Mouse (Mus musculus) G1E (cell line): ENCODE measurements around the gene Arfgap3. TPM values are rescaled to one million over a fixed set of nuclear protein-coding genes. Genes with fewer than 3 reads are reported as not detected.

ENCODE experiments used
- ATAC-seq: 2 replicates; pipeline ENCODE4 v1.8.0; 2016; ENCODE audit warnings: mild to moderate bottlenecking; ENCODE audit not compliant: insufficient number of reproducible peaks, poor library complexity, low FRiP score, severe bottlenecking; ENCODE audit errors: extremely low read depth
- DNase-seq: peaks from one replicate; pipeline ENCODE4 v3.0.0; 2012; ENCODE audit warnings: low spot score
- H3K27me3 ChIP-seq: 2 replicates; pipeline ENCODE4 v1.6.1; 2012; ENCODE audit warnings: mild to moderate bottlenecking, low read length, inconsistent platforms; ENCODE audit not compliant: insufficient read depth
- H3K36me3 ChIP-seq: replicated peaks from 2 replicates; pipeline ENCODE3; 2012; ENCODE audit warnings: mild to moderate bottlenecking, inconsistent platforms
- H3K4me1 ChIP-seq: 2 replicates; pipeline ENCODE4 v1.6.1; 2012; ENCODE audit warnings: low read depth, low read length, inconsistent platforms, mixed read lengths; ENCODE audit not compliant: insufficient read depth
- H3K4me3 ChIP-seq: 2 replicates; pipeline ENCODE4 v1.5.1; 2012; ENCODE audit warnings: low read depth, mild to moderate bottlenecking, inconsistent platforms, low read length, moderate library complexity, mixed read lengths
- H3K9me3 ChIP-seq: replicated peaks from 2 replicates; pipeline ENCODE4 v1.6.1; 2012; ENCODE audit warnings: inconsistent platforms
- CTCF ChIP-seq: IDR thresholded peaks from 2 replicates; pipeline ENCODE4 v1.5.1; 2012; ENCODE audit warnings: low read depth, low read length, inconsistent platforms, mixed read lengths
- GATA1 ChIP-seq: IDR thresholded peaks from 2 replicates; pipeline ENCODE4 v1.6.1; 2012; ENCODE audit warnings: borderline replicate concordance, low read length, inconsistent platforms, mixed read lengths
- GATA2 ChIP-seq: IDR thresholded peaks from 2 replicates; pipeline ENCODE4 v1.6.1; 2012; ENCODE audit warnings: low read depth, low read length, inconsistent platforms, borderline replicate concordance
- POLR2AphosphoS5 ChIP-seq: IDR thresholded peaks from 2 replicates; pipeline ENCODE4 v1.6.1; 2012; ENCODE audit warnings: low read depth, low read length, inconsistent platforms; ENCODE audit not compliant: insufficient replicate concordance
- TAL1 ChIP-seq: conservative IDR thresholded peaks from 2 replicates; pipeline ENCODE4 v1.6.1; 2012; ENCODE audit warnings: low read depth, low read length, inconsistent platforms, mixed read lengths
- polyA plus RNA-seq: library from polyadenylated mRNA; stranded (reverse); fragments of >175 nt; gene quantifications from 2 replicates; pipeline ENCODE4 v1.2.3, GENCODE M21; 2012
- total RNA-seq, 2 experiments: library from RNA; stranded (forward) in 1 of 2; stranded (reverse) in 1 of 2; fragments of 200-1000 nt in 1 of 2; fragments of >200 nt in 1 of 2; fragmentation: Nextera tagmentation in 1 of 2; gene quantifications; 2 replicates each; pipeline ENCODE4 v1.2.3; 2014 to 2017

The Arfgap3 gene
- total and polyA plus RNA-seq, 3 experiments: 8.4 to 47.0 (median 39.7) TPM

DNA sequence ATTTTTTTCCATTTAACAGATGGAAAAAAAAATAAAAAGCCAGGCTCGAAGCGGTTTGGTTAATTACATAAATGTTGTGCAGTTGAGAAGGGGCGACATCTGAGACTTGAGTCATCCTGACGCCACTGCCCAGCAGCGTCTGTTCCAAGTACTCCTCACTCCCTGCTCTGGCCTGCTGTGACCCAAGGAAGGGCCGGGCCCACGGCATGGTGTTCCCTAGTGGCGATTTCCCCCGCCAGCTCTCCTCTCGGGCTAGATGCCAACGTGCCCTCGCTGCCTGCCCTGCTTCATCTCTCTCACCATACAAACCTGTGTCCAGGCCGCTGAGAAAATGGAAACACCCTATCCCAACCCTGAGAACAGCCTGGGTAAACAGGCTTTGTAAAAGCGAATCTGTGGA is 98.0 kb downstream of the Arfgap3 start:
- peaks cover 12% of the 10 kb centered on the region for H3K4me1 ChIP-seq
- no peak for DNase-seq
- H3K4me3 ChIP-seq: no peak overlapping the region
- ATAC-seq: no peak
- TF ChIP-seq CTCF: no peak
- no peak for TF ChIP-seq GATA1
- TF ChIP-seq POLR2AphosphoS5: no peak
- no peak for TF ChIP-seq TAL1
- no peak for TF ChIP-seq GATA2
- no peaks in the 10 kb centered on the region for H3K36me3 ChIP-seq
- H3K9me3 ChIP-seq: peaks cover 5% of the 10 kb centered on the region
- peaks cover 10% of the 10 kb centered on the region for H3K27me3 ChIP-seq

DNA sequence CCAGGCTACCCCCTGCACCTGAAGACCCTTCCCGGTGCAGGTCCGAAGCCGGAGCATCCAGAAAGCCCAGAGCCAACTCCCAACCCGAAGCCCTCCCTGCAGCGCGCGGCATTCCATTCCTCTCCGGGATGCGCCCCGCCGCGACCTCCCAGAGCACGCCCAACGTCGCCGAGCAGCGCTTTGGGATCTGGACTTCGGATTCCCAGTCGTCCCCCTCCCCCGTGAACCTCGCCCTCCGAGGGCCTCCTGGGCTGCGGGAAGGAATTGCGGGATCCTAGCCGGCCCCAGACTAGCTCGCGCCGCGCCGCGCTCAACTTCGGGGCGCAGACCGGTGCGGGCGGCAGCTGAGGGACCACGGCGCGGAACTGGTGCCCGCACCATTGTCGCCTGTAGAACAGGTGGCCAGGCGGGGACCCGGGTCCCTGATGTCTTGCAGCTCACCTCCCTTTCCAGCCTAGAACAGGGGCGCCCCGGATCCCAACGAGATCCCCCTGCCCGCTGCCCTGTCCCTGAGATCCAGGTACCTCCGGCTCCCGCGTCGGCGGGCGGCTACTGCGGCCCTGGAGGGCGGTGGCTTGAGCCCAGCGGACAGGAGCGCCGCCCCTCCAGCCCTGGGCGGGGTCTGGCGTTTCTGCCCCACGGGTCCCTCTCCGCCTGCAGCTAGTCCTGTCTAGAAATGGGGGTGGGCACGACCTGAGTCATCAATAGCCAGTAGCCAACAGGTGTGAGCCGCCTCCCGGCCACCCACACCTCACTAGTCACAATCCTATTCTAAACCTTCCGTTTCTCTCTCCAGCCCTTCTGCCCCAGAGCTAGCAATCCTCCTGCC is 98.7 kb downstream of the Arfgap3 start, which contains the start of gene A4galt:
TSS of gene A4galt (minus strand) at position 599 of the 829 bp plus-strand sequence.
- Histone ChIP-seq H3K27me3 (peaks cover 15% of the 10 kb centered on the region), H3K4me3 (no peak within 1 kb of the TSS), H3K9me3 (peaks cover 5% of the 10 kb centered on the region), H3K36me3 (no peaks in the 10 kb centered on the region), H3K4me1 (peaks cover 12% of the 10 kb centered on the region)
- ATAC-seq: no peak
- TF ChIP-seq CTCF (no peak), GATA1 (no peak), TAL1 (no peak), POLR2AphosphoS5 (no peak), GATA2 (no peak)
- DNase-seq: no peak

DNA sequence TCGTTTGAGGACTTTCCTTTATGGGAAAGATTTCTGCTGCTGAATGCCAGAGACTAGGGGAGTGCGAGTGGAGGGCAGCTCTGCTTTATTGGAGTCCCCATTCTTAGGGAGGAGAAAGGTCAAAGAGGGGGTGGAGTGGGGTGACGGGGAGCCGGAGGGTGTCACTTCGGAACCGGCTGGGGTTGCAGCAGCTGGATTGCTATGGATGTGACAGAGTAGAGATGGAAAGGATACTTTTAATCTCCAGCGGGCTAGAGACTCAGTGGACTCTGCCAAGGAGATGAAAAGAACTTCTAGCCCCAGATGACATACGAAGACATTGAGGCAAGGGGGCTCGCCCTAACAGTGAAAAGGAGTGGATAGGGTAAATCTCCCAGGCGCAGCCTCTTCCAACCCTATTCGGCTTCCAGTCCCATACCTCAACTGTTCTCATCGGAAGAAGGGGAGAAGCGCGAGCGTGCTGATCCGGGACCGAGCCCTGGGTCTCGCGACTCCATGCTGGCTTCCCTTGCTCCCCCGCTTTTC is 99.3 kb downstream of the Arfgap3 start:
- H3K4me1 ChIP-seq: peaks cover 12% of the 10 kb centered on the region
- no peak overlapping the region for H3K4me3 ChIP-seq
- H3K9me3 ChIP-seq: peaks cover 5% of the 10 kb centered on the region
- no peak for TF ChIP-seq CTCF
- TF ChIP-seq TAL1: no peak
- no peak for TF ChIP-seq GATA1
- no peak for TF ChIP-seq GATA2
- TF ChIP-seq POLR2AphosphoS5: no peak
- no peak for ATAC-seq
- no peaks in the 10 kb centered on the region for H3K36me3 ChIP-seq
- peaks cover 15% of the 10 kb centered on the region for H3K27me3 ChIP-seq
- no peak for DNase-seq

Other genes with a start within 250 kb of the Arfgap3 start
- gene Rrp7a, start 227.4 kb downstream of the Arfgap3 start, total RNA-seq (2014; fragmentation: Nextera tagmentation): 34.0 and 53.7 TPM in 2 replicates
- gene Rrp7a, start 227.4 kb downstream of the Arfgap3 start, total RNA-seq (2017): 73.2 and 89.2 TPM in 2 replicates
- gene Rrp7a, start 227.4 kb downstream of the Arfgap3 start, polyA plus RNA-seq: 56.2 and 126 TPM in 2 replicates
- gene Poldip3, start 200.9 kb downstream of the Arfgap3 start, total RNA-seq (2014; fragmentation: Nextera tagmentation): 99.3 and 108 TPM in 2 replicates
- gene Poldip3, start 200.9 kb downstream of the Arfgap3 start, total RNA-seq (2017): 109 and 120 TPM in 2 replicates
- 237 and 272 TPM in 2 replicates for gene Poldip3, start 200.9 kb downstream of the Arfgap3 start, polyA plus RNA-seq
- 98.1 and 132 TPM in 2 replicates for gene Cyb5r3, start 177.7 kb downstream of the Arfgap3 start, total RNA-seq (2014; fragmentation: Nextera tagmentation)
- 46.5 and 58.5 TPM in 2 replicates for gene Cyb5r3, start 177.7 kb downstream of the Arfgap3 start, total RNA-seq (2017)
- gene Cyb5r3, start 177.7 kb downstream of the Arfgap3 start, polyA plus RNA-seq: 109 and 167 TPM in 2 replicates
- gene A4galt, start 98.5 kb downstream of the Arfgap3 start, total RNA-seq (2014; fragmentation: Nextera tagmentation): not detected in 2 replicates
- gene A4galt, start 98.5 kb downstream of the Arfgap3 start, total RNA-seq (2017): 0.06 and 0.11 TPM in 2 replicates
- gene A4galt, start 98.5 kb downstream of the Arfgap3 start, polyA plus RNA-seq: not detected in 2 replicates
- gene Pacsin2, start 114.4 kb upstream of the Arfgap3 start, total RNA-seq (2014; fragmentation: Nextera tagmentation): 34.5 and 36.0 TPM in 2 replicates
- 41.6 and 45.2 TPM in 2 replicates for gene Pacsin2, start 114.4 kb upstream of the Arfgap3 start, total RNA-seq (2017)
- 60.5 and 61.0 TPM in 2 replicates for gene Pacsin2, start 114.4 kb upstream of the Arfgap3 start, polyA plus RNA-seq
- gene Ttll1, start 160.6 kb upstream of the Arfgap3 start, total RNA-seq (2014; fragmentation: Nextera tagmentation): 12.3 and 15.7 TPM in 2 replicates
- gene Ttll1, start 160.6 kb upstream of the Arfgap3 start, total RNA-seq (2017): 5.6 and 6.5 TPM in 2 replicates
- gene Ttll1, start 160.6 kb upstream of the Arfgap3 start, polyA plus RNA-seq: 2.0 and 2.3 TPM in 2 replicates
- gene Bik, start 176.6 kb upstream of the Arfgap3 start, total RNA-seq (2014; fragmentation: Nextera tagmentation): not detected in 2 replicates
- not detected in 2 replicates for gene Bik, start 176.6 kb upstream of the Arfgap3 start, total RNA-seq (2017)
- not detected in 2 replicates for gene Bik, start 176.6 kb upstream of the Arfgap3 start, polyA plus RNA-seq
- gene Tspo, start 213.3 kb upstream of the Arfgap3 start, total RNA-seq (2014; fragmentation: Nextera tagmentation): 13.5 and 31.8 TPM in 2 replicates
- gene Tspo, start 213.3 kb upstream of the Arfgap3 start, total RNA-seq (2017): 50.5 and 63.3 TPM in 2 replicates
- gene Tspo, start 213.3 kb upstream of the Arfgap3 start, polyA plus RNA-seq: 108 and 114 TPM in 2 replicates
- 8.5 and 17.7 TPM in 2 replicates for gene Mcat, start 213.5 kb upstream of the Arfgap3 start, total RNA-seq (2014; fragmentation: Nextera tagmentation)
- gene Mcat, start 213.5 kb upstream of the Arfgap3 start, total RNA-seq (2017): 13.4 and 14.0 TPM in 2 replicates
- 17.1 and 20.2 TPM in 2 replicates for gene Mcat, start 213.5 kb upstream of the Arfgap3 start, polyA plus RNA-seq
- 50.4 and 59.4 TPM in 2 replicates for gene Ttll12, start 244.9 kb upstream of the Arfgap3 start, total RNA-seq (2014; fragmentation: Nextera tagmentation)
- 15.5 and 17.0 TPM in 2 replicates for gene Ttll12, start 244.9 kb upstream of the Arfgap3 start, total RNA-seq (2017)
- gene Ttll12, start 244.9 kb upstream of the Arfgap3 start, polyA plus RNA-seq: 128 and 181 TPM in 2 replicates